12 mouse cellular contexts compared by ENCODE assay signal in genomic region chr11:104302628-104303027, GRCm38 (mm10).
DNase-seq lines count a peak whose midpoint lies in the region; ATAC-seq lines count a peak whose summit lies in the region.
"Had no signal": no experiment of that assay in that cellular context is flagged by ENCODE, and none has a peak within 500 bp of the region (broad histone marks: within the 10 kb centered on the region; RNA-seq: fewer than 3 reads in every experiment).

No protein-coding gene starts in this region.

- H3K4me1 ChIP-seq in heart, embryonic 11.5 days (ENCODE audit: control insufficient read depth, insufficient read depth, low read length): peaks cover 4% of the 10 kb centered on the region; the same call in 1 of the 2 replicates
- peaks cover 21% of the 10 kb centered on the region for H3K4me1 ChIP-seq in limb, embryonic 10.5 days

- H3K36me3 ChIP-seq in heart, embryonic 11.5 days (ENCODE audit: control insufficient read depth, insufficient read depth, low read length): no peaks in the 10 kb centered on the region
- no peaks in the 10 kb centered on the region for H3K36me3 ChIP-seq in limb, embryonic 10.5 days

- no peak for ATAC-seq in heart, embryonic 11.5 days (replicated peaks; ENCODE audit: insufficient number of reproducible peaks, low FRiP score, low TSS enrichment)
- ATAC-seq: CD4-positive, CD25-positive, alpha-beta regulatory T cell, adult 4 months had no signal

- intact Hi-C loops in left cerebral cortex, postnatal 25 days (cut with DNase I): no loop called here
- intact Hi-C loops in left cerebral cortex, postnatal 4 days (cut with DNase I): no loop called here
- intact Hi-C loops in gastrocnemius, postnatal 14 days (cut with DNase I; ENCODE audit: low total_unique reads): no loop called here

- no peak overlapping the region for H3K9ac ChIP-seq in heart, embryonic 11.5 days (ENCODE audit: low read depth, low read length)

- 0 out of 2 replicates have a peak overlapping the region, but pooled peaks have one; percentile 11 for H3K4me2 ChIP-seq in heart, embryonic 11.5 days

- no peaks in the 10 kb centered on the region for H3K27me3 ChIP-seq in heart, embryonic 11.5 days (ENCODE audit: control insufficient read depth, insufficient read depth, low read length)
- peaks cover 2% of the 10 kb centered on the region; the same call in 1 of the 2 replicates for H3K27me3 ChIP-seq in limb, embryonic 10.5 days (ENCODE audit: low read depth, poor library complexity, severe bottlenecking)

- H3K9me3 ChIP-seq in heart, embryonic 11.5 days (replicated peaks; ENCODE audit: control insufficient read depth, low read length): no peaks in the 10 kb centered on the region
- no peaks in the 10 kb centered on the region for H3K9me3 ChIP-seq in limb, embryonic 10.5 days (replicated peaks)

- H3K27ac ChIP-seq in heart, embryonic 11.5 days (ENCODE audit: low read depth, low read length): no peak overlapping the region
- H3K27ac ChIP-seq in limb, embryonic 10.5 days: peak overlapping the region; percentile 68
- H3K27ac ChIP-seq: macrophage had no signal

- no peak overlapping the region for H3K4me3 ChIP-seq in heart, embryonic 11.5 days (ENCODE audit: low read depth, low read length)
- no peak overlapping the region for H3K4me3 ChIP-seq in limb, embryonic 10.5 days

- DNase-seq in heart, adult 9 months (ENCODE audit: low spot score in 2 of 2): no peak
- peak; percentile 51 to 79 for DNase-seq in left cerebral cortex, postnatal 25 days (ENCODE audit: low spot score in 2 of 2)
- DNase-seq in left cerebral cortex, postnatal 4 days: no peak
- peak; percentile 26 for DNase-seq in NIH3T3 (ENCODE audit: low read depth)
- no peak for DNase-seq in limb, embryonic 10.5 days (ENCODE audit: low spot score)
- no peak for DNase-seq in cerebellum, adult 11 months
- no peak for DNase-seq in gastrocnemius, postnatal 14 days
- DNase-seq: cerebellum, adult 2 months; spleen, adult 18-20 months had no signal

- 50% methylated on average over 12 of the region's 12 CpGs for WGBS in heart, embryonic 11.5 days (ENCODE audit: insufficient replicate concordance)
- 56% methylated on average over 12 of the region's 12 CpGs for WGBS in limb, embryonic 10.5 days

Comparison
In these comparisons a context has a peak if more than half of its experiments do, and no peak if none do; other contexts are left out.
1. DNase-seq: peak in left cerebral cortex, postnatal 25 days (2 of 2) and NIH3T3 (single experiment); none in heart, adult 9 months (0 of 2), left cerebral cortex, postnatal 4 days (single experiment), limb, embryonic 10.5 days (single experiment), cerebellum, adult 11 months (single experiment) and gastrocnemius, postnatal 14 days (single experiment).